Mouse (Mus musculus): ENCODE results near the gene Phf13. TPM values are rescaled to one million over a fixed set of nuclear protein-coding genes. Genes with fewer than 3 reads are reported as not detected.
A peak's percentile ranks its signal among the peaks of the same experiment; 100 is the strongest.
"Not testable (repeated sequence)": the region's sequence is repeated elsewhere in the genome, so short reads cannot be mapped to it uniquely, and the experiment has no call there.

Gene Phf13
- polyA plus RNA-seq, 1 experiment from 2014 or later = 18.0 TPM

DNA sequence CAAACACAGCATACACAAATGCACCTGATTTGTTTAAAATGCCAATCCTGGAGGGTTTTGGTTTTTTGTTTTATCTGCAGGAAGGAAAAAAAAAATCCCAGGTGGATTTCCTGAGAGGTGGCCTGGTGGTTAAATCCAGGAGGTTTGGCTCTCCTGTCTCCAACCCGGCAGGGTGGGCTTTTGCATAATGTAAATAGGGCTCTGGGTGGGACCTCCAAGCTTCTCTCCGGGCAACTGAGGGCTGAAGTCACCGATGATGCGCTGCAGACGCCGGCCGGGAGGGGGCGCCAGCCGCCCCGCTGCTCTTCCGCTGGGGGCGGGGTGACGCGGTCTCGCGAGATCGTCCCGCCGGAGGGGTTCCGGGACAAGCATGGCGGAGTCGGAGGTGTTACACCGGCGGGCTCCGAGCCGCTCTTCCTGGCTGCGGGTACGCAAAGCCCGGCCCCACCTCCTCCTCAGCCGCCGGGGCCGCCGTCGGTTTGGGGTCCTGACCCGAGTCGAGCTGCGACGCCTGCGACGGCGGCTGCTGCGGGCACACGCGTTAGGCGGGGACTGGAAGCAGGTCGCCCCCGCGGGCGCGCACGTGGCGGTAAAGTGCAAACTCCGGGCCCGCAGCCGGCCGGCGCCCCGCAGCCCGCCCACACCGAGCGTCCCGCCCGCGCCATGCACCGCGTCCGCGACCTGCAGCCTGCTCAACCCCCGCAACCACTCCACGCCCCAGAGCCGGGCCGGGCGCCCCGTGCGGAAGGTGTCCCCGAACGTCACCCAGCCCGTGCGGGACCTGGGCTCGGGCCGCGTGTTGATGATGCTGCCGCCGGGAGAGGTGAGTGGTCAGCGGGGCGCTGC, 43.1 kb upstream of the Phf13 start, which contains the start of gene Nol9:
Gene Nol9 (plus strand): TSS at position 337 of the 846 bp plus-strand sequence.
- H3K4me3 ChIP-seq (ENCODE audit: low read depth, low read length) = peak within 1 kb of the TSS; percentile 87
- H3K4me2 ChIP-seq (replicated peaks; ENCODE audit: low read depth, low read length) = peak within 1 kb of the TSS; percentile 99
- DNase-seq (ENCODE audit: low spot score) = peak; percentile 94
- TF ChIP-seq EP300 (IDR thresholded peaks at IDR 0.05) (peak; percentile 11; the same call in 1 of the 2 replicates), CTCF (IDR thresholded peaks at IDR 0.05) (peak; percentile 95)
- no peaks in the 10 kb centered on the region for H3K4me1 ChIP-seq (ENCODE audit: insufficient read depth, low read depth, low read length)
- ATAC-seq = peak; percentile 95
- peak within 1 kb of the TSS; percentile 71 for H3K9ac ChIP-seq (replicated peaks; ENCODE audit: low read depth)
- H3K27ac ChIP-seq (ENCODE audit: low read length) = peak within 1 kb of the TSS; percentile 32; the same call in 1 of the 2 replicates
- 2% methylated on average over 80 of the region's 86 CpGs for WGBS
- no peaks in the 10 kb centered on the region for H3K9me3 ChIP-seq (ENCODE audit: low read length)
- H3K27me3 ChIP-seq (replicated peaks; ENCODE audit: insufficient read depth, low read length) = no peaks in the 10 kb centered on the region
- H3K36me3 ChIP-seq (ENCODE audit: insufficient read depth, low read length) = peaks cover 9% of the 10 kb centered on the region; the same call in 1 of the 2 replicates

DNA sequence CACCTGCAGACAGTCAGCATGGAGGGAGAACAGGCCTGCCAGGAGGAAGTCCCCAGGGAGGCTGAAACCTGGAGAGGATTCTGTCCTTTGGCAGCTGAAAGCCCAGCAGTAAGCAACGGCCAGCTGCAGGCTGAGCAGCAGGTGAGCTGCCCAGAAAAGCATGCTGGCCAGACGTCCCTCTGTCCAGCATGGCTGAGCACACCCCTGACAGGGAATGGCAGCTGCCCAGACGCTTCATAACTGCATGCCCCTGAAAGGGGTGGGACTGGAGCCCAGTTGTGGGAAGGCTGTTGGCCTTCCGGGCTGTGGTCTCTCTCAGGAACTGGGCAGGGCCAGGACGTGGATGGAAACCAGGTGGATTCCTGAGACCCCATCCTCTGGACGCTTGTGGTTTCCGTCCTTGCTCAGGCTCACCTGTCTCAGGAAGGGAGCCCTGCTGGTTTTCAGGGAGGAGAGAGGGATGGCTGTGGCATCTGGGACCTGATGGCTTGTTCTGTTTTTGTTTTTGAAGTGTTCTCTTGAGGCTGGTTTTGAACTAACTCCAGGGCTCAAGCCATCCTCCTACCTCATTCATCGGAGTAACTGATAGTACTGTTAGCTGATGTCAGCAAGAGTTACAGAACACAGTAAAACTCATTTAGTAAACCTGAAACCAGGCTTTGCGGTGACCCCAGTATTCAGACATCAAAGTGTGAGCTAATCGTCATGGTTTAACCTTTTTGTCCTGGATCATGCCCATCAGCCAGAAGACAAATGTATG, 42.3 kb upstream of the Phf13 start, which contains the start of gene Tas1r1:
Gene Tas1r1 (minus strand): TSS at position 344 of the 760 bp plus-strand sequence.
- Histone ChIP-seq H3K27ac (ENCODE audit: low read length) (peak within 1 kb of the TSS; percentile 32; the same call in 1 of the 2 replicates), H3K4me2 (replicated peaks; ENCODE audit: low read depth, low read length) (peak within 1 kb of the TSS; percentile 99), H3K27me3 (replicated peaks; ENCODE audit: insufficient read depth, low read length) (no peaks in the 10 kb centered on the region), H3K4me3 (ENCODE audit: low read depth, low read length) (peak within 1 kb of the TSS; percentile 87), H3K4me1 (ENCODE audit: insufficient read depth, low read depth, low read length) (no peaks in the 10 kb centered on the region), H3K36me3 (ENCODE audit: insufficient read depth, low read length) (peaks cover 6% of the 10 kb centered on the region; the same call in 1 of the 2 replicates), H3K9ac (replicated peaks; ENCODE audit: low read depth) (peak within 1 kb of the TSS; percentile 71), H3K9me3 (ENCODE audit: low read length) (no peaks in the 10 kb centered on the region)
- ATAC-seq = no peak
- TF ChIP-seq CTCF (IDR thresholded peaks at IDR 0.05) (no peak), EP300 (IDR thresholded peaks at IDR 0.05) (no peak)
- no peak for DNase-seq (ENCODE audit: low spot score)
- WGBS = 46% methylated on average over 10 of the region's 10 CpGs

DNA sequence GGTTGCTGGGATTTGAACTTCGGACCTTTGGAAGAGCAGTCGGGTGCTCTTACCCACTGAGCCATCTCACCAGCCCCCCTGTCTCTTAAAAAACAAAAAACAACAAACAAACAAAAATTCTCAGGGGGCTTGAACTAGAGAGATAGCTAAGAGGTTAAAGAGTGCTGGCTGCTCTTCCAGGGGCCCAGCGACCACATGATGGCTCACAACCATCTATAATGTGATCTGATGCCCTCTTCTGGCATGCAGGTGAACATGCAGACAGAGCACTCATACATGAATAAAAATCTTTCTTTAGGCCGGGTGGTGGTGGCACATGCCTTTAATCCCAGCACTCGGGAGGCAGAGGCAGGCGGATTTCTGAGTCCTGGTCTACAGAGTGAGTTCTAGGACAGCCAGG, 40.4 kb upstream of the Phf13 start:
- not testable (repeated sequence) for H3K4me1 ChIP-seq (ENCODE audit: insufficient read depth, low read depth, low read length); H3K9ac ChIP-seq (replicated peaks; ENCODE audit: low read depth); H3K9me3 ChIP-seq (ENCODE audit: low read length); H3K4me2 ChIP-seq (replicated peaks; ENCODE audit: low read depth, low read length); DNase-seq (ENCODE audit: low spot score); H3K4me3 ChIP-seq (ENCODE audit: low read depth, low read length); ATAC-seq; H3K27me3 ChIP-seq (replicated peaks; ENCODE audit: insufficient read depth, low read length); H3K36me3 ChIP-seq (ENCODE audit: insufficient read depth, low read length); H3K27ac ChIP-seq (ENCODE audit: low read length)
- TF ChIP-seq CTCF (IDR thresholded peaks at IDR 0.05) = peak; percentile 56
- 90% methylated on average over 6 of the region's 6 CpGs for WGBS

- Histone ChIP-seq H3K9me3 (ENCODE audit: low read length) (no peaks in the 10 kb centered on the region), H3K9ac (replicated peaks; ENCODE audit: low read depth) (no peak overlapping the region), H3K27me3 (replicated peaks; ENCODE audit: insufficient read depth, low read length) (no peaks in the 10 kb centered on the region), H3K4me2 (replicated peaks; ENCODE audit: low read depth, low read length) (no peak overlapping the region), H3K36me3 (ENCODE audit: insufficient read depth, low read length) (no peaks in the 10 kb centered on the region), H3K4me3 (ENCODE audit: low read depth, low read length) (no peak overlapping the region), H3K27ac (ENCODE audit: low read length) (no peak overlapping the region), H3K4me1 (ENCODE audit: insufficient read depth, low read depth, low read length) (peaks cover 4% of the 10 kb centered on the region; the same call in 1 of the 2 replicates)
- WGBS = 84% methylated on average over 13 of the region's 13 CpGs
- no peak for DNase-seq (ENCODE audit: low spot score)
- TF ChIP-seq CTCF (IDR thresholded peaks at IDR 0.05) = no peak
- ATAC-seq = no peak
Observed at GRCm38 (mm10) chr4:152032922-152033321, 36.9 kb upstream of the Phf13 start.

DNA sequence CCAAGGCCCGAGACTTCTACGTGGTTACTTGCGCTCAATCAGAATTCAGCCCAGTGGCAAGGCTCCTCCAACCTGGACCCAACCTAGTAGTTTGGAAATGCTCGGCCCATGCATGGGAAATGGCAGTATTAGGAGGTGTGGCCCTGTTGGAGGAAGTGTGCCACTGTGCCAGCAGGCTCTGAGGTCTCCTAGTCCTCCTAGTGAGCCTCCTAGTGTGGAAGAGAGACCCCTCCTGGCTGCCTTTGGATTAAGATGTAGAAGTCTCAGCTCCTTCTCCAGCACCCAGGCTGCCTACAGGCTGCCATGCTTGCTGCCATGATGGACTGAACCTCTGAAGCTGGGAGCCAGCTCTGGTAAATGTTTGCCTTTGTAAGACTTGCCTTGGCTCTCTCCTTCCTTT, 33.9 kb upstream of the Phf13 start:
- peaks cover 17% of the 10 kb centered on the region; the same call in 1 of the 2 replicates for H3K4me1 ChIP-seq (ENCODE audit: insufficient read depth, low read depth, low read length)
- ATAC-seq (peak; percentile 11; the same call in 1 of the 2 replicates), DNase-seq (ENCODE audit: low spot score) (peak; percentile 69)
- no peak overlapping the region for H3K4me2 ChIP-seq (replicated peaks; ENCODE audit: low read depth, low read length)
- no peak overlapping the region for H3K4me3 ChIP-seq (ENCODE audit: low read depth, low read length)
- TF ChIP-seq CTCF (IDR thresholded peaks at IDR 0.05) (peak; percentile 67), EP300 (IDR thresholded peaks at IDR 0.05) (no peak)
- H3K27me3 ChIP-seq (replicated peaks; ENCODE audit: insufficient read depth, low read length) = no peaks in the 10 kb centered on the region
- H3K9me3 ChIP-seq (ENCODE audit: low read length) = no peaks in the 10 kb centered on the region
- no peak overlapping the region for H3K9ac ChIP-seq (replicated peaks; ENCODE audit: low read depth)
- no peak overlapping the region for H3K27ac ChIP-seq (ENCODE audit: low read length)
- H3K36me3 ChIP-seq (ENCODE audit: insufficient read depth, low read length) = no peaks in the 10 kb centered on the region
- 73% methylated on average over 4 of the region's 4 CpGs for WGBS

- no peaks in the 10 kb centered on the region for H3K27me3 ChIP-seq (replicated peaks; ENCODE audit: insufficient read depth, low read length)
- peaks cover 20% of the 10 kb centered on the region; the same call in 1 of the 2 replicates for H3K4me1 ChIP-seq (ENCODE audit: insufficient read depth, low read depth, low read length)
- no peaks in the 10 kb centered on the region for H3K9me3 ChIP-seq (ENCODE audit: low read length)
- H3K36me3 ChIP-seq (ENCODE audit: insufficient read depth, low read length) = no peaks in the 10 kb centered on the region
- no peak for ATAC-seq
- no peak overlapping the region for H3K27ac ChIP-seq (ENCODE audit: low read length)
- no peak overlapping the region for H3K9ac ChIP-seq (replicated peaks; ENCODE audit: low read depth)
- no peak overlapping the region for H3K4me3 ChIP-seq (ENCODE audit: low read depth, low read length)
- TF ChIP-seq CTCF (IDR thresholded peaks at IDR 0.05) = peak; percentile 65
- TF ChIP-seq EP300 (IDR thresholded peaks at IDR 0.05) = no peak
- peak; percentile 37 for DNase-seq (ENCODE audit: low spot score)
- WGBS = 33% methylated on average over 5 of the region's 5 CpGs
- H3K4me2 ChIP-seq (replicated peaks; ENCODE audit: low read depth, low read length) = no peak overlapping the region
Observed at GRCm38 (mm10) chr4:152029087-152029486, 33.0 kb upstream of the Phf13 start.
